Mouse (Mus musculus) heart, postnatal 14 days (tissue): ENCODE results near the gene Sit1. TPM values are rescaled to one million over a fixed set of nuclear protein-coding genes. Genes with fewer than 3 reads are reported as not detected.

Source experiments
- total RNA-seq, 2 experiments: library from RNA; stranded (reverse); gene quantifications; 2 replicates each; pipeline ENCODE4 v1.2.3; 2021

Gene Sit1
- total RNA-seq, 2 experiments from 2014 or later, result 1.4 TPM; not detected in 1

Other genes with a start within 250 kb of the Sit1 start
- gene Atp8b5, start 216.6 kb downstream of the Sit1 start, total RNA-seq, result under 1 TPM in 1 of 2 experiments, not detected in 1; 0.10 TPM
- 10 to 100 TPM; 43.8 to 51.1 TPM for gene Rusc2, start 101.8 kb downstream of the Sit1 start, total RNA-seq
- gene Fam166b, start 54.6 kb downstream of the Sit1 start, total RNA-seq, result under 1 TPM in 1 of 2 experiments, not detected in 1; 0.38 TPM
- 10 to 100 TPM; 32.3 to 35.7 TPM for gene Tesk1, start 41.8 kb downstream of the Sit1 start, total RNA-seq
- under 1 TPM; 0.59 to 0.88 TPM for gene Cd72, start 29.1 kb downstream of the Sit1 start, total RNA-seq
- gene Ccdc107, start 9.2 kb upstream of the Sit1 start, total RNA-seq, result 10 to 100 TPM; 25.9 to 27.1 TPM
- gene Arhgef39, start 16.0 kb upstream of the Sit1 start, total RNA-seq, result 1 to 10 TPM; 1.6 to 2.8 TPM
- gene Car9, start 23.2 kb upstream of the Sit1 start, total RNA-seq, result under 1 TPM; 0.17 TPM
- gene Tpm2, start 40.0 kb upstream of the Sit1 start, total RNA-seq, result 10 to 100 TPM; 34.2 to 38.5 TPM
- 10 to 100 TPM; 47.1 to 49.2 TPM for gene Creb3, start 78.6 kb upstream of the Sit1 start, total RNA-seq
- 100 to 1,000 TPM; 111 to 135 TPM for gene Tln1, start 79.0 kb upstream of the Sit1 start, total RNA-seq
- gene Rgp1, start 95.0 kb upstream of the Sit1 start, total RNA-seq, result 10 to 100 TPM; 32.3 to 41.6 TPM
- 10 to 100 TPM; 14.3 to 14.6 TPM for gene Gba2, start 95.1 kb upstream of the Sit1 start, total RNA-seq
- gene Msmp, start 100.8 kb upstream of the Sit1 start, total RNA-seq, result not detected
- 10 to 100 TPM; 40.6 to 43.6 TPM for gene Npr2, start 148.2 kb upstream of the Sit1 start, total RNA-seq
- under 1 TPM; 0.22 to 0.37 TPM for gene Spag8, start 169.9 kb upstream of the Sit1 start, total RNA-seq
- gene Hint2, start 172.7 kb upstream of the Sit1 start, total RNA-seq, result 100 to 1,000 TPM; 122 to 128 TPM
- 10 to 100 TPM; 16.4 TPM for gene Tmem8b, start 185.2 kb upstream of the Sit1 start, total RNA-seq
- gene Fam221b, start 185.4 kb upstream of the Sit1 start, total RNA-seq, result under 1 TPM; 0.10 to 0.19 TPM
- not detected for gene Olfr70, start 217.1 kb upstream of the Sit1 start, total RNA-seq
- gene Olfr71, start 226.5 kb upstream of the Sit1 start, total RNA-seq, result not detected
- 1 to 10 TPM; 4.7 to 5.1 TPM for gene Hrct1, start 243.5 kb upstream of the Sit1 start, total RNA-seq
- 1 to 10 TPM; 5.0 to 6.1 TPM for gene Spaar, start 246.3 kb upstream of the Sit1 start, total RNA-seq